Mouse (Mus musculus) cerebellum, adult 18-20 months (tissue): ENCODE data around the gene Hist1h3i.

ENCODE experiments used
- DNase-seq, 2 experiments: peaks; one replicate each; pipeline ENCODE4 v3.0.0; 2021

The Hist1h3i gene

GRCm38 (mm10) chr13:21734010-21734905 lies 48.9 kb downstream of the Hist1h3i start:
- DNase-seq: peak; percentile 81 to 82

- no peak for DNase-seq
Observed at GRCm38 (mm10) chr13:21733466-21733865, 49.7 kb downstream of the Hist1h3i start.
